Mouse (Mus musculus) kidney, adult 2 months (tissue): ENCODE results near the gene Colgalt1. TPM values are rescaled to one million over a fixed set of nuclear protein-coding genes. Genes with fewer than 3 reads are reported as not detected.

Experiments
- DNase-seq: peaks from one replicate; pipeline ENCODE4 v3.0.0; 2021
- H3K27ac ChIP-seq: fragments of 200-500 bp; 2 replicates; pipeline ENCODE4 v1.5.1; 2012; ENCODE audit warnings: low read depth, low read length, control low read depth, inconsistent platforms; ENCODE audit not compliant: insufficient read depth
- H3K27me3 ChIP-seq: fragments of 200-500 bp; replicated peaks from 2 replicates; pipeline ENCODE4 v1.6.1; 2012; ENCODE audit warnings: mild to moderate bottlenecking, moderate library complexity, low read length, inconsistent platforms; ENCODE audit not compliant: control insufficient read depth, insufficient read depth
- H3K36me3 ChIP-seq: fragments of 200-500 bp; 2 replicates; pipeline ENCODE4 v1.6.1; 2012; ENCODE audit warnings: mild to moderate bottlenecking, moderate library complexity, low read length, inconsistent platforms; ENCODE audit not compliant: control insufficient read depth, insufficient read depth
- H3K4me1 ChIP-seq: fragments of 200-500 bp; 2 replicates; pipeline ENCODE4 v1.6.1; 2011; ENCODE audit warnings: low read length; ENCODE audit not compliant: control insufficient read depth, insufficient read depth
- H3K4me3 ChIP-seq: fragments of 200-500 bp; 2 replicates; pipeline ENCODE4 v1.5.1; 2011; ENCODE audit warnings: mild to moderate bottlenecking, low read depth, low read length, control low read depth; ENCODE audit not compliant: insufficient read depth
- CTCF ChIP-seq: fragments of 200-500 bp; conservative IDR thresholded peaks from 2 replicates; pipeline ENCODE4 v1.5.1; 2011; ENCODE audit warnings: low read depth, mild to moderate bottlenecking, control low read depth, low read length, moderate library complexity, mixed read lengths; ENCODE audit not compliant: insufficient read depth, insufficient read length
- POLR2A ChIP-seq: fragments of 200-500 bp; IDR thresholded peaks from one replicate; pipeline ENCODE4 v1.6.1; 2011; ENCODE audit warnings: low read depth, low read length, control low read depth
- WGBS: fragments of 180-500 bp; shearing (Covaris S2); methylation state at CpG from one replicate; pipeline ENCODE4 v1.1.7; 2018; 5-methylcytosine and 5-hydroxymethylcytosine counted together
- polyA plus RNA-seq: library from polyadenylated mRNA; depleted of rRNA; stranded (reverse); fragments of >200 nt; gene quantifications from 2 replicates; pipeline ENCODE4 v1.2.3, GENCODE M21; 2012

Gene Colgalt1
- polyA plus RNA-seq, 1 experiment: 62.2 TPM

- Histone ChIP-seq H3K36me3 (no peaks in the 10 kb centered on the region), H3K4me1 (peaks cover 5% of the 10 kb centered on the region; the same call in 1 of the 2 replicates), H3K4me3 (no peak overlapping the region), H3K27me3 (no peaks in the 10 kb centered on the region), H3K27ac (no peak overlapping the region)
- no peak for DNase-seq
- TF ChIP-seq CTCF: no peak
- no peak for TF ChIP-seq POLR2A
- WGBS: 56% methylated on average over 1 of the region's 1 CpGs
These were observed 35.8 kb upstream of the Colgalt1 start for GRCm38 (mm10) chr8:71575020-71575419.

DNA sequence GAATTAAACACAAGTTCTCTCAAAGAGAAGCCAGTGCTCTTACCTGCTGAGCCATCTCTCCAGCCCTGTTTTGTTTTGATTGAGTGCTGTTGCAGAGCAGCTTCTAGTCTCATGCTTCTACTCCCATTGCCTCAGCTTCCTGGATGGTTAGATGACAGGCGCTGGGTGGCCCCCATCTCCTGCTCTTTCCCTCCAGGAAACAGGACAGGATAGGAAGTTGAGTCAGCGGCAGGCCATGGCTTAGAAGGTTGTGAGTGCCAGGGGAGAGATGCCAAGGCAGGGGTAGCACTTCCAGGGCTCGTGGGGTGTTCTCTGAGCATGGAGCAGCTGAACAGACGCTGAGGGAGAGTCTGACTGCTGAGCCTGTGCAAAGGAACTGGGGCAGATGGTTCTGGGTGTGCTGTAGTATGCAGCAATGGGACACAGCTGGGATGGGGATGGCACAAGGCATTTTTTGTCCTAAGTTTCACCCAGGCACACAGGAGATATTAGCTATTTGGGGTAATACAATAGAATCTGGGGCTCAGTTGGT lies 32.9 kb upstream of the Colgalt1 start:
- no peaks in the 10 kb centered on the region for H3K27me3 ChIP-seq
- 72% methylated on average over 4 of the region's 4 CpGs for whole genome bisulfite sequencing
- no peaks in the 10 kb centered on the region for H3K36me3 ChIP-seq
- no peak overlapping the region for H3K27ac ChIP-seq
- TF ChIP-seq POLR2A: no peak
- TF ChIP-seq CTCF: no peak
- H3K4me1 ChIP-seq: no peaks in the 10 kb centered on the region
- no peak for DNase-seq
- no peak overlapping the region for H3K4me3 ChIP-seq

- Histone ChIP-seq H3K27ac (no peak overlapping the region), H3K4me3 (no peak overlapping the region), H3K4me1 (no peaks in the 10 kb centered on the region), H3K27me3 (no peaks in the 10 kb centered on the region), H3K36me3 (no peaks in the 10 kb centered on the region)
- no peak for DNase-seq
- TF ChIP-seq CTCF: no peak
- TF ChIP-seq POLR2A: no peak
- 53% methylated on average over 1 of the region's 1 CpGs for WGBS
These were observed 31.8 kb upstream of the Colgalt1 start for GRCm38 (mm10) chr8:71579009-71579408.

- Histone ChIP-seq H3K36me3 (no peaks in the 10 kb centered on the region), H3K4me3 (no peak overlapping the region), H3K27ac (no peak overlapping the region), H3K4me1 (no peaks in the 10 kb centered on the region), H3K27me3 (no peaks in the 10 kb centered on the region)
- no peak for DNase-seq
- WGBS: 85% methylated on average over 14 of the region's 14 CpGs
- TF ChIP-seq CTCF (no peak), POLR2A (no peak)
These were observed 31.3 kb upstream of the Colgalt1 start for GRCm38 (mm10) chr8:71579476-71579875.

GRCm38 (mm10) chr8:71580201-71580600 lies 30.6 kb upstream of the Colgalt1 start:
- TF ChIP-seq POLR2A (no peak), CTCF (no peak)
- H3K27ac ChIP-seq: no peak overlapping the region
- H3K36me3 ChIP-seq: no peaks in the 10 kb centered on the region; the same call in 1 of the 2 replicates
- DNase-seq: no peak
- WGBS: 85% methylated on average over 7 of the region's 9 CpGs
- H3K4me3 ChIP-seq: no peak overlapping the region
- no peaks in the 10 kb centered on the region for H3K27me3 ChIP-seq
- no peaks in the 10 kb centered on the region for H3K4me1 ChIP-seq

DNA sequence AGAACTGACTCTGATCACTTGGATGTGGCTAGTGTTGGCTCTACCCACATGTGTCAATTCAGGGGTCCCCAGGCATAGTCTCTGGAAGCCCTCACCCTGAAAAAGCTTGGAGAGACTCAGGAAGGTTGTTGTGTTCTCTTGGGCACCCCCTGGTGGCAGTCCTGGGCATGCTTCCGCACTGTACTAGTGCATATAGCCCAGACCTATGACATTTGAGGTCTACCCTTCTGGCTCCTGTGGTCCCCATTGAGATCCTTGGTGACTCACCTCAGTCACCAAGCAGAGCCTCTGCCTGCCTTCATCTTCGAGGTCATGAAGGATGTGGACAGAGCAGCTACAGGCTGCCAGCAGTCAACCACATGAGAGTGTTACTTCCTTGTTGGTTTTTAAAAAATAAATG lies 23.9 kb upstream of the Colgalt1 start:
- Histone ChIP-seq H3K27me3 (no peaks in the 10 kb centered on the region), H3K4me1 (peaks cover 2% of the 10 kb centered on the region; the same call in 1 of the 2 replicates), H3K27ac (no peak overlapping the region), H3K36me3 (no peaks in the 10 kb centered on the region; the same call in 1 of the 2 replicates), H3K4me3 (no peak overlapping the region)
- DNase-seq: peak; percentile 63
- TF ChIP-seq POLR2A: no peak
- TF ChIP-seq CTCF: peak; percentile 69
- 73% methylated on average over 2 of the region's 2 CpGs for WGBS

DNA sequence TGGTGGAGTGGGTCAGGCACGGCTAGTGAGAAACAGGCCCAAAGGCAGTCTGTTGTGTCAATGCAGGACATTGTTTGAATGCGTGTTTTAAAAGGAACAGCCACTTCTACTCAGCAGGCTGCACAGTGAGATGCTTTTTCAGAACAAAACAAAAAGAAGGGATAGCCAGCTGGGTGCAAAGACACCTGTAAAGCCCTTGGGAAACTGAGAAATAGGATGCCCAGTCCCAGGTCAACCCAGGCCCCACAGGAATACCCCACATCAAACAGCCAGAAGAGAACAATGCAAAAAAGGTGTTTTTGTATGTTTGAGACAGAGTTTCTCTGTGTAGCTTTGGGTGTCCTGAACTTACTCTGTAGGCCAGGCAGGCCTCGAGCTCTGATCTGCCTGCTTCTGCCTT lies 22.0 kb upstream of the Colgalt1 start:
- DNase-seq: no peak
- no peaks in the 10 kb centered on the region; the same call in 1 of the 2 replicates for H3K36me3 ChIP-seq

GRCm38 (mm10) chr8:71591017-71591416 lies 19.8 kb upstream of the Colgalt1 start:
- WGBS: 23% methylated on average over 5 of the region's 5 CpGs

More for the DNA sequence above, 22.0 kb upstream of the Colgalt1 start:
- no peak overlapping the region for H3K27ac ChIP-seq
- H3K27me3 ChIP-seq: no peaks in the 10 kb centered on the region
- TF ChIP-seq POLR2A: no peak
- TF ChIP-seq CTCF: no peak
- peaks cover 6% of the 10 kb centered on the region; the same call in 1 of the 2 replicates for H3K4me1 ChIP-seq
- WGBS: 78% methylated on average over 3 of the region's 3 CpGs
- H3K4me3 ChIP-seq: no peak overlapping the region

More at GRCm38 (mm10) chr8:71591017-71591416, 19.8 kb upstream of the Colgalt1 start:
- TF ChIP-seq CTCF (no peak), POLR2A (no peak)
- Histone ChIP-seq H3K4me1 (peaks cover 6% of the 10 kb centered on the region; the same call in 1 of the 2 replicates), H3K27me3 (no peaks in the 10 kb centered on the region), H3K4me3 (peak overlapping the region; percentile 68), H3K36me3 (no peaks in the 10 kb centered on the region), H3K27ac (no peak overlapping the region)
- no peak for DNase-seq
